Mouse (Mus musculus) midbrain, embryonic 15.5 days (tissue): ENCODE measurements around the gene Vmn1r198. TPM values are rescaled to one million over a fixed set of nuclear protein-coding genes. Genes with fewer than 3 reads are reported as not detected.
"Not testable (repeated sequence)": the region's sequence is repeated elsewhere in the genome, so short reads cannot be mapped to it uniquely, and the experiment has no call there.

Experiments used
- ATAC-seq: fragments of 200-750 bp; cut with Nextera tagmentation; replicated peaks from 2 replicates; pipeline ENCODE4 v1.8.0; 2017; ENCODE audit warnings: moderate TSS enrichment
- H3K27ac ChIP-seq: fragments of 300-500 bp; sonication (generic); 2 replicates; pipeline ENCODE4 v1.5.1; 2015; ENCODE audit warnings: mild to moderate bottlenecking, inconsistent platforms
- H3K27me3 ChIP-seq: fragments of 300-500 bp; sonication (generic); replicated peaks from 2 replicates; pipeline ENCODE4 v1.6.1; 2015; ENCODE audit warnings: inconsistent platforms
- H3K36me3 ChIP-seq: fragments of 300-500 bp; sonication (generic); replicated peaks from 2 replicates; pipeline ENCODE4 v1.6.1; 2015; ENCODE audit warnings: inconsistent platforms
- H3K4me1 ChIP-seq: fragments of 300-500 bp; sonication (generic); 2 replicates; pipeline ENCODE4 v1.6.1; 2015; ENCODE audit warnings: inconsistent platforms
- H3K4me2 ChIP-seq: fragments of 300-500 bp; sonication (generic); 2 replicates; pipeline ENCODE4 v1.6.1; 2015; ENCODE audit warnings: inconsistent platforms, mild to moderate bottlenecking, moderate library complexity
- H3K4me3 ChIP-seq: fragments of 300-500 bp; sonication (generic); 2 replicates; pipeline ENCODE4 v1.5.1; 2015; ENCODE audit warnings: mild to moderate bottlenecking, inconsistent platforms
- H3K9ac ChIP-seq: fragments of 300-500 bp; sonication (generic); 2 replicates; pipeline ENCODE4 v1.6.1; 2015; ENCODE audit warnings: mild to moderate bottlenecking, inconsistent platforms
- H3K9me3 ChIP-seq: fragments of 300-500 bp; sonication (generic); 2 replicates; pipeline ENCODE4 v1.6.1; 2016; ENCODE audit warnings: inconsistent platforms
- WGBS: fragments of 180-500 bp; shearing (Covaris S2); methylation state at CpG from one replicate; pipeline ENCODE4 v1.1.7; 2015; ENCODE audit warnings: mixed read lengths; 5-methylcytosine and 5-hydroxymethylcytosine counted together
- polyA plus RNA-seq: library from polyadenylated mRNA; unstranded; fragments of >200 nt; fragmentation: Nextera tagmentation; extraction: Ambion mirVana; gene quantifications from 2 replicates; pipeline ENCODE4 v1.2.1, GENCODE M21; 2015

Vmn1r198 gene
- not detected in 2 replicates for polyA plus RNA-seq

GRCm38 (mm10) chr13:22350064-22350463, at the start of gene Vmn1r198:
Vmn1r198 (plus strand) TSS chr13:22350364.
- WGBS: 52% methylated on average over 1 of the region's 1 CpGs
- no peak within 1 kb of the TSS for H3K4me3 ChIP-seq
- H3K27ac ChIP-seq: no peak within 1 kb of the TSS
- H3K4me2 ChIP-seq: no peak within 1 kb of the TSS
- no peaks in the 10 kb centered on the region for H3K36me3 ChIP-seq
- H3K4me1 ChIP-seq: no peaks in the 10 kb centered on the region
- no peaks in the 10 kb centered on the region for H3K27me3 ChIP-seq
- H3K9ac ChIP-seq: no peak within 1 kb of the TSS
- no peak for ATAC-seq
- H3K9me3 ChIP-seq: no peaks in the 10 kb centered on the region

- not testable (repeated sequence) for H3K36me3 ChIP-seq, H3K9ac ChIP-seq, H3K4me1 ChIP-seq, H3K27ac ChIP-seq, H3K4me3 ChIP-seq, H3K4me2 ChIP-seq, H3K9me3 ChIP-seq, ATAC-seq, H3K27me3 ChIP-seq
- 92% methylated on average over 5 of the region's 5 CpGs for WGBS
Observed at GRCm38 (mm10) chr13:22308075-22308474, 42.1 kb upstream of the Vmn1r198 start.

GRCm38 (mm10) chr13:22315361-22315760, 34.8 kb upstream of the Vmn1r198 start:
- no peak for ATAC-seq

GRCm38 (mm10) chr13:22317366-22317765, 32.8 kb upstream of the Vmn1r198 start:
- H3K36me3 ChIP-seq: no peaks in the 10 kb centered on the region
- no peak overlapping the region for H3K9ac ChIP-seq
- H3K9me3 ChIP-seq: no peaks in the 10 kb centered on the region
- WGBS: 83% methylated on average over 2 of the region's 2 CpGs
- no peaks in the 10 kb centered on the region for H3K27me3 ChIP-seq
- H3K27ac ChIP-seq: no peak overlapping the region
- no peak overlapping the region for H3K4me2 ChIP-seq
- ATAC-seq: no peak
- no peaks in the 10 kb centered on the region for H3K4me1 ChIP-seq
- no peak overlapping the region for H3K4me3 ChIP-seq

More at GRCm38 (mm10) chr13:22315361-22315760, 34.8 kb upstream of the Vmn1r198 start:
- 71% methylated on average over 2 of the region's 2 CpGs for WGBS
- Histone ChIP-seq H3K27ac (no peak overlapping the region), H3K9me3 (no peaks in the 10 kb centered on the region), H3K9ac (no peak overlapping the region), H3K4me2 (no peak overlapping the region), H3K4me1 (no peaks in the 10 kb centered on the region), H3K27me3 (no peaks in the 10 kb centered on the region), H3K36me3 (no peaks in the 10 kb centered on the region), H3K4me3 (no peak overlapping the region)

GRCm38 (mm10) chr13:22320091-22320490, 30.1 kb upstream of the Vmn1r198 start:
- no peak overlapping the region for H3K4me2 ChIP-seq
- H3K4me1 ChIP-seq: no peaks in the 10 kb centered on the region
- H3K36me3 ChIP-seq: no peaks in the 10 kb centered on the region
- no peak overlapping the region for H3K9ac ChIP-seq
- H3K27me3 ChIP-seq: no peaks in the 10 kb centered on the region
- H3K27ac ChIP-seq: no peak overlapping the region
- ATAC-seq: no peak
- H3K4me3 ChIP-seq: no peak overlapping the region
- no peaks in the 10 kb centered on the region for H3K9me3 ChIP-seq

GRCm38 (mm10) chr13:22324289-22324688, 25.9 kb upstream of the Vmn1r198 start, which contains the start of gene Vmn1r197:
Vmn1r197 (plus strand) TSS chr13:22324589.
- Histone ChIP-seq H3K4me2 (no peak within 1 kb of the TSS), H3K27ac (no peak within 1 kb of the TSS), H3K36me3 (no peaks in the 10 kb centered on the region), H3K9me3 (no peaks in the 10 kb centered on the region), H3K4me1 (no peaks in the 10 kb centered on the region), H3K27me3 (no peaks in the 10 kb centered on the region), H3K4me3 (no peak within 1 kb of the TSS), H3K9ac (no peak within 1 kb of the TSS)
- no peak for ATAC-seq

GRCm38 (mm10) chr13:22333269-22333668, 16.9 kb upstream of the Vmn1r198 start:
- ATAC-seq: no peak
- no peak overlapping the region for H3K27ac ChIP-seq
- H3K9ac ChIP-seq: no peak overlapping the region
- no peaks in the 10 kb centered on the region for H3K4me1 ChIP-seq
- WGBS: 81% methylated on average over 2 of the region's 2 CpGs
- H3K36me3 ChIP-seq: no peaks in the 10 kb centered on the region
- H3K4me3 ChIP-seq: no peak overlapping the region
- no peak overlapping the region for H3K4me2 ChIP-seq
- H3K27me3 ChIP-seq: no peaks in the 10 kb centered on the region
- no peaks in the 10 kb centered on the region for H3K9me3 ChIP-seq

GRCm38 (mm10) chr13:22335565-22335964, 14.6 kb upstream of the Vmn1r198 start:
- no peak for ATAC-seq
- H3K27ac ChIP-seq: no peak overlapping the region
- H3K36me3 ChIP-seq: no peaks in the 10 kb centered on the region
- no peaks in the 10 kb centered on the region for H3K9me3 ChIP-seq
- H3K4me2 ChIP-seq: no peak overlapping the region
- H3K4me3 ChIP-seq: no peak overlapping the region
- 89% methylated on average over 1 of the region's 1 CpGs for WGBS
- H3K4me1 ChIP-seq: no peaks in the 10 kb centered on the region
- no peaks in the 10 kb centered on the region for H3K27me3 ChIP-seq
- no peak overlapping the region for H3K9ac ChIP-seq

- no peaks in the 10 kb centered on the region for H3K9me3 ChIP-seq
Observed at GRCm38 (mm10) chr13:22350813-22351212, 649 bp downstream of the Vmn1r198 start.

GRCm38 (mm10) chr13:22379518-22379917, 29.4 kb downstream of the Vmn1r198 start, which contains the start of gene Vmn1r199:
Vmn1r199 (plus strand) TSS chr13:22379818.
- Histone ChIP-seq H3K9me3 (no peaks in the 10 kb centered on the region), H3K27ac (no peak within 1 kb of the TSS), H3K27me3 (no peaks in the 10 kb centered on the region), H3K4me2 (no peak within 1 kb of the TSS), H3K9ac (no peak within 1 kb of the TSS), H3K4me1 (no peaks in the 10 kb centered on the region), H3K4me3 (no peak within 1 kb of the TSS), H3K36me3 (no peaks in the 10 kb centered on the region)
- no peak for ATAC-seq
- 80% methylated on average over 2 of the region's 2 CpGs for WGBS

More at GRCm38 (mm10) chr13:22350813-22351212, 649 bp downstream of the Vmn1r198 start:
- no peak overlapping the region for H3K4me2 ChIP-seq
- ATAC-seq: no peak
- 82% methylated on average over 1 of the region's 1 CpGs for WGBS
- H3K27ac ChIP-seq: no peak overlapping the region
- no peak overlapping the region for H3K9ac ChIP-seq
- H3K4me1 ChIP-seq: no peaks in the 10 kb centered on the region
- H3K36me3 ChIP-seq: no peaks in the 10 kb centered on the region
- no peak overlapping the region for H3K4me3 ChIP-seq
- no peaks in the 10 kb centered on the region for H3K27me3 ChIP-seq

- not testable (repeated sequence) for H3K36me3 ChIP-seq, H3K27me3 ChIP-seq, H3K27ac ChIP-seq, H3K4me2 ChIP-seq, H3K9ac ChIP-seq, H3K4me3 ChIP-seq, H3K9me3 ChIP-seq, ATAC-seq, H3K4me1 ChIP-seq
- 80% methylated on average over 3 of the region's 3 CpGs for WGBS
Observed at GRCm38 (mm10) chr13:22381128-22381527, 31.0 kb downstream of the Vmn1r198 start.

- Histone ChIP-seq H3K36me3 (no peaks in the 10 kb centered on the region), H3K4me1 (no peaks in the 10 kb centered on the region), H3K27me3 (no peaks in the 10 kb centered on the region), H3K9ac (no peak overlapping the region), H3K9me3 (no peaks in the 10 kb centered on the region), H3K4me2 (no peak overlapping the region), H3K27ac (no peak overlapping the region), H3K4me3 (no peak overlapping the region)
- 79% methylated on average over 3 of the region's 3 CpGs for WGBS
- no peak for ATAC-seq
Observed at GRCm38 (mm10) chr13:22383401-22383800, 33.2 kb downstream of the Vmn1r198 start.

GRCm38 (mm10) chr13:22387050-22387449, 36.9 kb downstream of the Vmn1r198 start:
- Histone ChIP-seq H3K4me3 (no peak overlapping the region), H3K27me3 (no peaks in the 10 kb centered on the region), H3K4me2 (no peak overlapping the region), H3K9me3 (no peaks in the 10 kb centered on the region), H3K36me3 (no peaks in the 10 kb centered on the region), H3K9ac (no peak overlapping the region), H3K4me1 (no peaks in the 10 kb centered on the region), H3K27ac (no peak overlapping the region)
- 83% methylated on average over 1 of the region's 1 CpGs for WGBS
- ATAC-seq: no peak
